Mouse (Mus musculus): ENCODE measurements around the gene Gnb1l. TPM values are rescaled to one million over a fixed set of nuclear protein-coding genes. Genes with fewer than 3 reads are reported as not detected.
A peak's percentile ranks its signal among the peaks of the same experiment; 100 is the strongest.
"Not testable (repeated sequence)": the region's sequence is repeated elsewhere in the genome, so short reads cannot be mapped to it uniquely, and the experiment has no call there.

Gene Gnb1l
- total and polyA plus RNA-seq, 2 experiments from 2014 or later, result 9.6 to 18.0 TPM

- Histone ChIP-seq H3K9me3 (ENCODE audit: low read length) (no peaks in the 10 kb centered on the region), H3K4me1 (ENCODE audit: insufficient read depth, low read length) (no peaks in the 10 kb centered on the region), H3K9ac (replicated peaks; ENCODE audit: low read length) (no peak overlapping the region), H3K27ac (no peak overlapping the region), H3K4me2 (ENCODE audit: low read depth, low read length) (no peak overlapping the region), H3K27me3 (ENCODE audit: insufficient read depth, low read length) (no peaks in the 10 kb centered on the region), H3K4me3 (ENCODE audit: low read length) (no peak overlapping the region), H3K36me3 (ENCODE audit: insufficient read depth, low read length) (peaks cover 6% of the 10 kb centered on the region; the same call in 1 of the 2 replicates)
- ATAC-seq (no peak), DNase-seq (ENCODE audit: low spot score) (no peak)
- TF ChIP-seq CTCF (IDR thresholded peaks at IDR 0.05; ENCODE audit: low read depth), result no peak
- 98% methylated on average over 3 of the region's 3 CpGs for WGBS
These were observed 8.1 kb downstream of the Gnb1l start for GRCm38 (mm10) chr16:18506524-18507199.

DNA sequence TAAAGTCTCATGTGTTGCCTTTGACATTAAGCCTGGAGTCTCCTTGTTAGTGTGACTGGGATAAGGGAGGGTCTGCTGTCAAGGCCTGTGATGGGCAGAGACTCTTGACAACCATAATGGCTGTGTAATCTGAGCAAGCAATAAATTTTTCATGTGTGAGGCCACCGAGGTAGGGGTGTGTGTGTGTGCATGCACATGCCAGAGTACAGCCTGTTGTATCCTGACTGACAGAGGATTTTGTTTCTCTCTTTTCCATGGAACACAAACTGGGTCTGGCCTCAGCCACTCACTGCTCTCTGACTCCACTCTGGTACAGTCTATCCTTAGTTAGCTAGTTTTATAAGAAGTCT lies 8.7 kb downstream of the Gnb1l start:
- 72% methylated on average over 1 of the region's 1 CpGs for WGBS
- H3K4me3 ChIP-seq (ENCODE audit: low read length), result no peak overlapping the region
- H3K36me3 ChIP-seq (ENCODE audit: insufficient read depth, low read length), result 0 out of 2 replicates have a peak, but pooled peaks cover under 1% of the 10 kb centered on the region
- TF ChIP-seq CTCF (IDR thresholded peaks at IDR 0.05; ENCODE audit: low read depth), result no peak
- no peak for ATAC-seq
- no peak for DNase-seq (ENCODE audit: low spot score)
- no peak overlapping the region for H3K27ac ChIP-seq
- H3K4me1 ChIP-seq (ENCODE audit: insufficient read depth, low read length), result no peaks in the 10 kb centered on the region
- H3K9ac ChIP-seq (replicated peaks; ENCODE audit: low read length), result no peak overlapping the region
- no peaks in the 10 kb centered on the region for H3K27me3 ChIP-seq (ENCODE audit: insufficient read depth, low read length)
- no peaks in the 10 kb centered on the region for H3K9me3 ChIP-seq (ENCODE audit: low read length)
- no peak overlapping the region for H3K4me2 ChIP-seq (ENCODE audit: low read depth, low read length)

- DNase-seq (ENCODE audit: low spot score), result no peak
- no peak for TF ChIP-seq CTCF (IDR thresholded peaks at IDR 0.05; ENCODE audit: low read depth)
- Histone ChIP-seq H3K9ac (replicated peaks; ENCODE audit: low read length) (no peak overlapping the region), H3K27ac (no peak overlapping the region), H3K36me3 (ENCODE audit: insufficient read depth, low read length) (no peaks in the 10 kb centered on the region), H3K4me3 (ENCODE audit: low read length) (no peak overlapping the region), H3K4me2 (ENCODE audit: low read depth, low read length) (no peak overlapping the region), H3K27me3 (ENCODE audit: insufficient read depth, low read length) (no peaks in the 10 kb centered on the region), H3K9me3 (ENCODE audit: low read length) (no peaks in the 10 kb centered on the region), H3K4me1 (ENCODE audit: insufficient read depth, low read length) (no peaks in the 10 kb centered on the region)
- 90% methylated on average over 5 of the region's 5 CpGs for WGBS
- ATAC-seq, result no peak
These were observed 13.2 kb downstream of the Gnb1l start for GRCm38 (mm10) chr16:18511741-18512140.

DNA sequence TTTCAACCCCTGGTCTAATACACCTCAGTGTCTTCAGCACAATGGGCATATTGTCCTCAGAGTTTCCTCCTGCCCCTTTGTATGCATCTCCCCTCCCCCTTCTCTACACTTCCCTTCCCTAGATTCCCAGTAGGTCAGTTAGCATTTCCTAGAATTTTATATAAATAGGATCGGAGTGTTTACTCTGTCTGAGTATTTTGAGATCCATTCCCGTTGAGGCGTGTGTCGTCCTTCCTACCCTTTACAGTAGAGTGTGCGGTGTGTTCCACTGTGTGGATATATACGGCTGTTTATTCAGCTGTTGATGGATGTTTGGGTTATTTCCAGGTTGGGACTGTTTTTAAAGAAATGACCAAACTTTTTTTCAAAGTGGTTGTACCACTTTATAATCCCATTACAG lies 15.0 kb downstream of the Gnb1l start:
- no peak overlapping the region for H3K4me2 ChIP-seq (ENCODE audit: low read depth, low read length)
- H3K9me3 ChIP-seq (ENCODE audit: low read length), result no peaks in the 10 kb centered on the region
- no peak overlapping the region for H3K27ac ChIP-seq
- H3K4me3 ChIP-seq (ENCODE audit: low read length), result no peak overlapping the region
- H3K36me3 ChIP-seq (ENCODE audit: insufficient read depth, low read length), result no peaks in the 10 kb centered on the region
- no peak for TF ChIP-seq CTCF (IDR thresholded peaks at IDR 0.05; ENCODE audit: low read depth)
- no peaks in the 10 kb centered on the region for H3K27me3 ChIP-seq (ENCODE audit: insufficient read depth, low read length)
- ATAC-seq (no peak), DNase-seq (ENCODE audit: low spot score) (no peak)
- H3K9ac ChIP-seq (replicated peaks; ENCODE audit: low read length), result no peak overlapping the region
- WGBS, result 74% methylated on average over 6 of the region's 6 CpGs
- no peaks in the 10 kb centered on the region for H3K4me1 ChIP-seq (ENCODE audit: insufficient read depth, low read length)

DNA sequence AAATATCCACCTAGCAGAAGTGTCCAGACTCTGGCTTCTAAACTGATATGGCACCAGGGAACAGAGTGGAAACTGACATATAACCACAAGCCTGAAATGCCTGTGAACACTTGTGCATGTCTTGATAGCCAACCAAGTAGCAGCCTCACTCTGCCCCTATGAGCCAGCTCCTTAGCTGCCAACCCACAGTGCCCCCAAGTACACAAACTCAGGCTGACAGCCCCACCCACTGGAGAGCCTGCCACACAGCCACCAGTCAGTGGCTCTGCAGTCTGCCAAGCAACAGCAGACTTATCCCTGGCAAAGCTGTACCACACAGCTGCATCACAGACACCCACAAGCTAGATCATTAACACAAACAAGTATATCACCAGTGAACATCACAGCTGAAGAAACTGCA lies 19.6 kb downstream of the Gnb1l start:
- peak; percentile 43 for DNase-seq (ENCODE audit: low spot score)
- no peak overlapping the region for H3K4me2 ChIP-seq (ENCODE audit: low read depth, low read length)
- H3K4me1 ChIP-seq (ENCODE audit: insufficient read depth, low read length), result no peaks in the 10 kb centered on the region
- peak; percentile 62 for TF ChIP-seq CTCF (IDR thresholded peaks at IDR 0.05; ENCODE audit: low read depth)
- ATAC-seq, result 0 out of 2 replicates have a peak, but pooled peaks have one; percentile 38
- no peak overlapping the region for H3K27ac ChIP-seq
- H3K36me3 ChIP-seq (ENCODE audit: insufficient read depth, low read length), result no peaks in the 10 kb centered on the region
- no peak overlapping the region for H3K4me3 ChIP-seq (ENCODE audit: low read length)
- no peaks in the 10 kb centered on the region for H3K27me3 ChIP-seq (ENCODE audit: insufficient read depth, low read length)
- no peaks in the 10 kb centered on the region for H3K9me3 ChIP-seq (ENCODE audit: low read length)
- no peak overlapping the region for H3K9ac ChIP-seq (replicated peaks; ENCODE audit: low read length)

DNA sequence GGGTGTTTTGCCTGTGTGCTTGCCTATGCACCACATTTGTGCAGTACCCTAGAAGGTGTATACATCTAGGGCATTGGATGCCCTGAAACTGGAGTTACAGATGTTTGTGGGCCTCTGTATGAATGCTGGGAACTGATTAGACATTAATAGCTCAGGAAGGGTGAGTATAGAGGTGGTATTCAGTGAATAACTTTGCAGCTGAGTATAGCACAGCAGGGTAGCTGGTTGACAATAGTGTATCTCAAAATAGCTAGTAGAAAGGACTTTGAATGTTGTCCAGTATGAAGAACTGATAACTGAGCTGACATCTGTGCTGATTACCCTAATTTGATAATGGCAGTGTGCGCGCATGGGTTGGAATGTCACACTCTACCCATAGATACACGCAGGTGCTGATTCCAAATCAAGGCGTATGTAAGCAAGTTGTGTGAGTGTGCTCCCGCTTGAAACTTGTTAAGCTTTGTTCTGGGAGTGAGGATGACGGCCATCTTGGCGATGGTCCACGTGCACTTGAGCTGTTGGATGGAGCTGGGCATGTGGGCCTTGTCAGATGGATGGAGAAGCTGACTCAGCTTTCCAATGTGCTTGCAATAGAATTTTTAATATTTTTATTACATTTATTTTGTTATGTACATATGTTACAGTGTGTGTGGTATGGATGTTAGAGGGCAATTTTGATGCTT lies 25.2 kb downstream of the Gnb1l start:
- no peak for ATAC-seq
- no peaks in the 10 kb centered on the region for H3K4me1 ChIP-seq (ENCODE audit: insufficient read depth, low read length)

GRCm38 (mm10) chr16:18528656-18529055 lies 30.1 kb downstream of the Gnb1l start:
- Histone ChIP-seq H3K27ac (no peak overlapping the region), H3K9ac (replicated peaks; ENCODE audit: low read length) (no peak overlapping the region), H3K4me2 (ENCODE audit: low read depth, low read length) (no peak overlapping the region), H3K36me3 (ENCODE audit: insufficient read depth, low read length) (no peaks in the 10 kb centered on the region), H3K4me1 (ENCODE audit: insufficient read depth, low read length) (no peaks in the 10 kb centered on the region), H3K9me3 (ENCODE audit: low read length) (no peaks in the 10 kb centered on the region), H3K4me3 (ENCODE audit: low read length) (no peak overlapping the region), H3K27me3 (ENCODE audit: insufficient read depth, low read length) (no peaks in the 10 kb centered on the region)
- 71% methylated on average over 5 of the region's 5 CpGs for WGBS
- no peak for ATAC-seq
- TF ChIP-seq CTCF (IDR thresholded peaks at IDR 0.05; ENCODE audit: low read depth), result no peak
- no peak for DNase-seq (ENCODE audit: low spot score)

More for the DNA sequence above, 25.2 kb downstream of the Gnb1l start:
- WGBS, result 81% methylated on average over 8 of the region's 8 CpGs
- TF ChIP-seq CTCF (IDR thresholded peaks at IDR 0.05; ENCODE audit: low read depth), result no peak
- no peak overlapping the region for H3K27ac ChIP-seq
- H3K27me3 ChIP-seq (ENCODE audit: insufficient read depth, low read length), result no peaks in the 10 kb centered on the region
- H3K4me2 ChIP-seq (ENCODE audit: low read depth, low read length), result no peak overlapping the region
- H3K9ac ChIP-seq (replicated peaks; ENCODE audit: low read length), result no peak overlapping the region
- no peaks in the 10 kb centered on the region for H3K9me3 ChIP-seq (ENCODE audit: low read length)
- no peaks in the 10 kb centered on the region for H3K36me3 ChIP-seq (ENCODE audit: insufficient read depth, low read length)
- DNase-seq (ENCODE audit: low spot score), result no peak
- no peak overlapping the region for H3K4me3 ChIP-seq (ENCODE audit: low read length)

DNA sequence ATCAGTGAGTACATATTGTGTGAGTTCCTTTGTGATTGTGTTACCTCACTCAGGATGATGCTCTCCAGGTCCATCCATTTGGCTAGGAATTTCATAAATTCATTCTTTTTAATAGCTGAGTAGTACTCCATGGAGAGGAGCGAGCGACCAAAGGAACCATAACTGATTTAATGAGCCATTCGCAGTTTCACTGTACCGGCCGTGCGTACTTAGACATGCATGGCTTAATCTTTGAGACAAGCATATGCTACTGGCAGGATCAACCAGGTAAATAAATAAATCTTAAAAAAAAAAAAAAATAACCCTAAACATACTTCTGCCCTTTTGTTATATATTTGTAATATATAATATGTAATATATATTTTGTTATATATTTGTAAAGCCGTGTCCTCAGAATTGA lies 34.5 kb downstream of the Gnb1l start:
- 89% methylated on average over 7 of the region's 7 CpGs for WGBS
- H3K9ac ChIP-seq (replicated peaks; ENCODE audit: low read length); H3K27me3 ChIP-seq (ENCODE audit: insufficient read depth, low read length); H3K4me3 ChIP-seq (ENCODE audit: low read length); DNase-seq (ENCODE audit: low spot score); H3K36me3 ChIP-seq (ENCODE audit: insufficient read depth, low read length); H3K27ac ChIP-seq; H3K9me3 ChIP-seq (ENCODE audit: low read length); H3K4me2 ChIP-seq (ENCODE audit: low read depth, low read length); H3K4me1 ChIP-seq (ENCODE audit: insufficient read depth, low read length): not testable (repeated sequence)
- peak; percentile 99 for ATAC-seq
